Mouse (Mus musculus): ENCODE measurements at regions not wholly inside any gene's neighbourhood (a gene's known extent, or its start where the extent isn't known, plus 50 kb on each side); places are given as distances from the start of the nearest gene placed in this dataset.

- TF ChIP-seq CHD1 (IDR thresholded peaks at IDR 0.05; ENCODE audit: low read depth, low read length) (no peak), MEF2A (IDR thresholded peaks at IDR 0.05; ENCODE audit: extremely low read depth, insufficient replicate concordance, low read depth, low read length, poor library complexity, severe bottlenecking) (no peak), ZMIZ1 (IDR thresholded peaks at IDR 0.05; ENCODE audit: low read depth, low read length) (no peak), HCFC1 (IDR thresholded peaks at IDR 0.05; ENCODE audit: low read depth, low read length) (no peak), TAL1 (IDR thresholded peaks at IDR 0.05; ENCODE audit: low read length) (no peak), RCOR1 (IDR thresholded peaks at IDR 0.05; ENCODE audit: low read depth, low read length) (no peak), UBTF (IDR thresholded peaks at IDR 0.05; ENCODE audit: borderline replicate concordance, insufficient read depth, low read depth, low read length) (no peak), CHD2 (IDR thresholded peaks at IDR 0.05; ENCODE audit: low read length) (no peak), USF2 (IDR thresholded peaks at IDR 0.05; ENCODE audit: borderline replicate concordance in 1 of 2, insufficient read depth in 1 of 2, low read depth in 1 of 2, low read length in 2 of 2) (no peak), GABPA (IDR thresholded peaks at IDR 0.05; ENCODE audit: low read depth, low read length) (no peak)
- H3K9ac ChIP-seq (ENCODE audit: control insufficient read depth, low read depth, low read length, poor library complexity, severe bottlenecking) = no peak overlapping the region
- H3K27me3 ChIP-seq (ENCODE audit: control insufficient read depth in 1 of 2, insufficient read depth in 2 of 2, low read length in 2 of 2) = no peaks in the 10 kb centered on the region
- H3K79me2 ChIP-seq (ENCODE audit: control insufficient read depth, insufficient read depth, low read length, poor library complexity) = no peaks in the 10 kb centered on the region
- DNase-seq (ENCODE audit: low read depth, low spot score) = no peak
- no peaks in the 10 kb centered on the region for H3K4me1 ChIP-seq (ENCODE audit: control insufficient read depth in 1 of 2, insufficient read depth in 2 of 2, low read length in 2 of 2)
- no peak overlapping the region for H3K4me3 ChIP-seq (ENCODE audit: control insufficient read depth in 1 of 2, insufficient read depth in 1 of 2, low read depth in 2 of 2, low read length in 2 of 2)
- H3K36me3 ChIP-seq (ENCODE audit: control insufficient read depth in 1 of 2, insufficient read depth in 2 of 2, low read length in 2 of 2) = no peaks in the 10 kb centered on the region
- H3K27ac ChIP-seq (ENCODE audit: control insufficient read depth, low read depth, low read length) = no peak overlapping the region
- no peaks in the 10 kb centered on the region for H3K9me3 ChIP-seq (replicated peaks; ENCODE audit: insufficient read depth, low read length)
Measured at GRCm38 (mm10) chr7:134500210-134500609, 114.7 kb upstream of the D7Ertd443e start.

- Histone ChIP-seq H3K9me3 (replicated peaks; ENCODE audit: insufficient read depth, low read length) (no peaks in the 10 kb centered on the region), H3K36me3 (ENCODE audit: control insufficient read depth in 1 of 2, insufficient read depth in 2 of 2, low read length in 2 of 2) (no peaks in the 10 kb centered on the region), H3K4me1 (ENCODE audit: control insufficient read depth in 1 of 2, insufficient read depth in 2 of 2, low read length in 2 of 2) (no peaks in the 10 kb centered on the region), H3K4me3 (ENCODE audit: control insufficient read depth in 1 of 2, insufficient read depth in 1 of 2, low read depth in 2 of 2, low read length in 2 of 2) (no peak overlapping the region), H3K9ac (ENCODE audit: control insufficient read depth, low read depth, low read length, poor library complexity, severe bottlenecking) (no peak overlapping the region), H3K27ac (ENCODE audit: control insufficient read depth, low read depth, low read length) (no peak overlapping the region), H3K79me2 (ENCODE audit: control insufficient read depth, insufficient read depth, low read length, poor library complexity) (no peaks in the 10 kb centered on the region), H3K27me3 (ENCODE audit: control insufficient read depth in 1 of 2, insufficient read depth in 2 of 2, low read length in 2 of 2) (no peaks in the 10 kb centered on the region)
- TF ChIP-seq MAZ (IDR thresholded peaks at IDR 0.05; ENCODE audit: low read depth, low read length) (no peak), JUND (IDR thresholded peaks at IDR 0.05; ENCODE audit: low read depth, low read length) (no peak), USF2 (IDR thresholded peaks at IDR 0.05; ENCODE audit: borderline replicate concordance in 1 of 2, insufficient read depth in 1 of 2, low read depth in 1 of 2, low read length in 2 of 2) (no peak), ETS1 (IDR thresholded peaks at IDR 0.05; ENCODE audit: low read depth, low read length) (no peak), POLR2AphosphoS2 (IDR thresholded peaks at IDR 0.05; ENCODE audit: low read length) (no peak), EP300 (IDR thresholded peaks at IDR 0.05; ENCODE audit: low read depth in 1 of 2, low read length in 2 of 2) (no peak), USF1 (IDR thresholded peaks at IDR 0.05; ENCODE audit: low read depth, low read length) (no peak), ZMIZ1 (IDR thresholded peaks at IDR 0.05; ENCODE audit: low read depth, low read length) (no peak), NRF1 (IDR thresholded peaks at IDR 0.05; ENCODE audit: insufficient read depth, low read depth, low read length, poor library complexity, severe bottlenecking) (no peak), BHLHE40 (IDR thresholded peaks at IDR 0.05; ENCODE audit: borderline replicate concordance, low read depth, low read length) (no peak), CHD2 (IDR thresholded peaks at IDR 0.05; ENCODE audit: low read length) (no peak), SIN3A (IDR thresholded peaks at IDR 0.05; ENCODE audit: low read length) (no peak), POLR2A (IDR thresholded peaks at IDR 0.05; ENCODE audit: control insufficient read depth in 1 of 2, insufficient read depth in 1 of 2, low read depth in 1 of 2, low read length in 2 of 2, poor library complexity in 1 of 2) (no peak), GATA1 (IDR thresholded peaks at IDR 0.05; ENCODE audit: low read depth, low read length) (no peak), MAFK (IDR thresholded peaks at IDR 0.05; ENCODE audit: borderline replicate concordance, low read depth, low read length) (no peak), KAT2A (conservative IDR thresholded peaks at IDR 0.05; ENCODE audit: low read depth, low read length) (no peak), UBTF (IDR thresholded peaks at IDR 0.05; ENCODE audit: borderline replicate concordance, insufficient read depth, low read depth, low read length) (no peak), RAD21 (IDR thresholded peaks at IDR 0.05; ENCODE audit: low read depth, low read length) (no peak)
- DNase-seq (ENCODE audit: low read depth, low spot score) = no peak
Measured at GRCm38 (mm10) chr7:134501079-134501478, 115.6 kb upstream of the D7Ertd443e start.
